Mouse (Mus musculus) NIH3T3 (cell line): Measurements from ENCODE around the gene Glipr1l2.
"Not testable (repeated sequence)": the region's sequence is repeated elsewhere in the genome, so short reads cannot be mapped to it uniquely, and the experiment has no call there.

Experiments
- DNase-seq: peaks from one replicate; pipeline ENCODE4 v3.0.0-alpha.2; 2012; ENCODE audit warnings: low read depth

The Glipr1l2 gene

DNA sequence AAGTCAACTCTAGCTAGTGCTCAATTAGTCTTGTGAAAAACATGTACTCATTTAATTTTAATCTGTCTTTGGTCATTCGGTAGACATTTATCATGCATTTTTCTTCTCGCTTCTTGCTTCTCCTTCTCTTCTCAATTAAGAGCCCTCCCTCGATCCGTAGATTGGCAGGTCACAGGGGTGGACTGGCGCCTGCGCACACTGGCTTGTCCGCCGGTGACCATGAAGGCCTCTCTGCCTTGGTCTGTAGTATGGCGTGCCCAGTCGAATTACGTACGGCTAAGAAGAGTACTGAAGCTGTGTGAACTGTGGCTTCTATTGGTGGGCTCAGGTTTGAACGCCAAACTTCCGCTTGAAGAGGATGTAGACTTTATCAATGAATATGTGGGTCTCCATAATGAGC is at the start of gene Glipr1l2:
Glipr1l2 (plus strand) TSS at position 198 of the 400 bp plus-strand sequence.
- DNase-seq = no peak

GRCm38 (mm10) chr10:112043523-112043922 is 39.6 kb upstream of the Glipr1l2 start:
- DNase-seq = not testable (repeated sequence)

GRCm38 (mm10) chr10:112044283-112044682 is 38.9 kb upstream of the Glipr1l2 start:
- not testable (repeated sequence) for DNase-seq

DNA sequence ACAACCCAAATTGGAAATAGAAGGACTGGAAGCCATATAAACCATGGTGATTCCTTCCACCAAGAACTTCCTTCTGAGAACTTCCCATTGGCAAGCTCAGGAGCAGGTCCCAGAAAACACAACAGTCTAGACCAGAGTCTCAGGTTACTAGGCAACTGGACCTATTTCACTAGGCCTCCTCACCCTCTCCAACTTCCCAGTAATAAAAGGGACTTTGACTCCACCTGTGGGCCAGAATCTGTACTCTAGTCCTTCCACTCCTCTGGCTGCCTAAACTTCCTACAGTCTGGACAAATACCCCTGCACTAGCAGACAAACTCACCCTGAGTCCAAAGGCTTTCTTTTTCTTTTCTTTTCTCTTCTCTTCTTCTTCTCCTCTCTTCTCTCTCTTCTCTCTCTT is 31.9 kb upstream of the Glipr1l2 start:
- peak; percentile 12 for DNase-seq

- DNase-seq = peak; percentile 67
Measured at GRCm38 (mm10) chr10:112051956-112052355, 31.2 kb upstream of the Glipr1l2 start.

DNA sequence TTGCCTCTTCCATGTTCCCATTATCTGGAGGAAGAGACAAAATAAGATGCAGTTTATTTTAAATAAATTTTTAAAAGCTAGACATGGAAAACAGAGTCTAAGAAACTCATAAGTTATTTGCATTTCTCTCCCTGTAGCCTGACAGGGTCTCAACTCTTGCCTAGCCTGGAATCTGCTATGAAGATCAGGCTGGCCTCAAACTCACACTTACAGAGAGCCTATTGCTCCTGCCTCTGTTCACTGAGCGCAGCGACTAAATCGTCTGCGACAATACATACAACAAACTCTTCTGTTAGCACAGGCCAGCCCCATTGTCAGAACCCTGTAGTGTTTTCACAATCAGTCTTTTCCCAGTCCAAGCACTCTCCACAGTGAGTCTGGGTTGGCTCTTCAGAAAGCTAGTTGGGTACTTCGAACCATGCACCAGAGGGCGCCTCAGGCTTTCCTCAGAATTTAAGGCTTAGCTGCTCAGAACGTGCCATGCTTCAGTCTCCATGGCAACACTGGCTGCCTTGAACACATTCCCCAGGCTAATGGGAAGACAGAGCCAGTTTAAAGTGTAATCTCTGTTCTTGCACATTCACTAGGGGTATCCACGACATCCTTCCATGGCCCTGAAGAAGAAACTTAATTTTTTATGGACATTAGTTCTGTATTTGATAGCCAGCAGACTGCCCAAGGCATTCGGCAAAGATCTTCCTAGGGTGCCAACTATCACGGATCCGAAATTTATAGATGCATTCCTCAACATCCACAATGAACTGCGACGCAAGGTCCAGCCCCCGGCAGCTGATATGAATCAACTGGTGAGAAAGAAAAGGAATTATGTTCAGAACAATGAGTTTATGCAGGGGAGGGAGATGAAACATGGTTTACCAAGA is 23.2 kb upstream of the Glipr1l2 start, which contains the start of gene Glipr1l1:
Glipr1l1 (plus strand) TSS at position 488 of the 881 bp plus-strand sequence.
- peak; percentile 83 for DNase-seq

DNA sequence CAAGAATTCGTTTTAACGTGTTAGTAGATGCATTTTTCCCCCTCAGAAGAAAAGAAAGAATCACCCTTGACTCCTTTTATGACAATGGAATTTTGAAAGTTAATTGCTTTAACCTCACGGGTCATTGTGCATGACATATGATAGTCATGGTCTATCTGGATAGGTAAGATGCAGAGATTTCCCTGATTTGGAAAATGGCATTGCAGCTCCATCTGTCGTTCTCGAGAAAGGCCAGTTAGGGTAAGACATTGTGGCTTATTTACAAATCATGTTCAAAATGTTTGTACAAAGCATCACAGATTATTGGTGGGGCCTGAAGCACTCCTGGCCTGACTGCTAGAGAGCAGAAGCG is 22.6 kb upstream of the Glipr1l2 start:
- DNase-seq = not testable (repeated sequence)

DNA sequence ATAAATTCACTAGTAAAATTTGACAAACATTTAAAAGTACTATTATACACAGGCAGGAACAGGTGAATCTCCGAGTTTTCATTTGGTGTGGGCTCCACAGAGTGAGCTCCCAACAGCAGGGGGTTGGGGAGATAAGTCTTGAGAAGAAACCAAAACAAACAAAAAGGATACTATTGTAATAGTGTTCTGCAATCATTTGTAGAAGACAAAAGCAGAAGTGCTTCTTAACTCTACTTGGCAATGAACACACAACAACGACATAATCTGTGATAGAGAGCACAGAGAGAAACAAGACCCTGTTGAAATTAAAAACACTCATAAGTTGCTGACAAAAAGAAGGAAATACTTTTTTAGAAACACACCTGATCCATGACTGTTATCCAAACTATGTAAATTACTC is 3.1 kb upstream of the Glipr1l2 start:
- no peak for DNase-seq

- peak; percentile 80 for DNase-seq
Measured at GRCm38 (mm10) chr10:112105785-112106184, 22.6 kb downstream of the Glipr1l2 start.

DNA sequence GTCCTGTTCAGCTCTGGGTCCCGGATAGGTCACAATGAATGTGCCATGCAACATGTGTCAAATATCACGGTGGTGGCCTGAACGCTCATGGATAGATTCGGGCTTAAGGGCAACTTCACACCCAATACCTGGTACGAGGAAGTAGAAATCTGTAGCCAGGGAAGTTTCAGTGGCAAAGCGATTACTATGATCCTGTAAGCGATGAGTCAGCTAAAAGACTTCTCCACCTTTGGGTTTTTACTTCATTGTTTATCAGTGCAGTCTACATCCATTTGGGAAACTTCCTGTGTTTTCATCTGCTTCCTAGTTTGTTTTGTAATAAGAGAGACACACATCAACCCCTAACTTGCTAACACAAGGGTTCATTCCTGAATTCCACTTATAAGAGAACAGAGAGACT is 27.2 kb downstream of the Glipr1l2 start:
- no peak for DNase-seq

DNA sequence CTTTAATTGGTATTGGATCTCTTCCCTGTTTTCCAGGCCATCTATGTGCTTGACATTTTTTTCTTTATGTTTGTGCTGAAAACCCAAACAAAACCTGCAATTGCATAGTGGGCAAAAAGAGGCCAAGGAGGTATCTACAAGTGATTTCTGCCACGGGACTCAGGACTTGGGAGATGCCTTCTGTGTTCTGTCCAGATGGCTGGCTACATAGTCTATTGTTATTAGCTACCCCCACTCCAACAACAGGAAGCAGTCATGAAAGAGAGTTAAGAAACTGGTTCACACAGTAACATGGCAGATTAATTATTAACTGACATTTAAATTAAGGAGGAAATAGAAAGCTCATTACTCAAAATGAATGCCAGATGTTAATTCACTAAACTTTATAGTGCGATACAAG is 41.9 kb downstream of the Glipr1l2 start:
- not testable (repeated sequence) for DNase-seq

DNA sequence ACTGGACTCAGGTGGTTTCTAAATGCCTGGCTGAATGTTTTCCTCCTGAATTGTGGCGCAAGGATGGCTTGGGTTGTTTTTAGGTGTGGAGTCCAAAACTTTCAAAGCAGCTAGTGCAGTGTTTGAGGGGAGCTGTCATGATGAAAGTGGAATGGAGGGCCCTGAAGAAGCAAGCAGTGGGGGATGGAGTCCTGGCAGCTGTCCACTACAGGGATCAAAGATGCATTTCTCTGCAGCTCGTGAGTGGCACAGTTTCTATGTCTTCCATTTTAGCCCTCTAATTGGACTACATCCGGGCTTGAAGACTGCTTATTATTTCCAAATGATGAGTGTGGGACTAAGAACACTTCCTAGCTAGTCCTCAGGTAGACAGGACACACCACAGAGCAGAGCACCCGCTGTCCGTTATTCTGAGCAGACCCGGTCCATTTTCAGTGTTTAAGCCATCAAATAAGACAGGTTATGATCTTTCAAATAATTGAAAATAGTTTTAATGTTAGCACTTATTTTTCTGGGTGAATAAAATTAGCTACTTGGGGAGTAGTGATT is 44.6 kb downstream of the Glipr1l2 start:
- not testable (repeated sequence) for DNase-seq

DNA sequence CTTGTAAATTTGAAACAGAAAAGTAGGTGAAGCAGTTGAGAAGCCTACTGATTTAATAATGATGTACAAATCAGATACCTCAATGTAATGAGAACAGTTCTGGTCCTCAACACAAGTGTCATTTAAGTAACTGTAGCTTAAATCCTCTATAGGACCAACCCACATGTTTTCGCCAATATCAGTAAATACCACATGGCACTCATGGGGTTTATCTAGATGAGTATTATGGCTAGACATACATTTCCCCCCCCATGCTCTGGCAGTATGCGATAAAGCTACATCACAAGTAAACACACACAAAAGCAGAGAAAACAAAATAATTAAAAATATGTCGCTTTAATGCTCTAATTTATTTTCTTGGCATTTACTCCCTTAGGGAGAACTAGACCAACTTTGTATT is 49.0 kb downstream of the Glipr1l2 start:
- no peak for DNase-seq

DNA sequence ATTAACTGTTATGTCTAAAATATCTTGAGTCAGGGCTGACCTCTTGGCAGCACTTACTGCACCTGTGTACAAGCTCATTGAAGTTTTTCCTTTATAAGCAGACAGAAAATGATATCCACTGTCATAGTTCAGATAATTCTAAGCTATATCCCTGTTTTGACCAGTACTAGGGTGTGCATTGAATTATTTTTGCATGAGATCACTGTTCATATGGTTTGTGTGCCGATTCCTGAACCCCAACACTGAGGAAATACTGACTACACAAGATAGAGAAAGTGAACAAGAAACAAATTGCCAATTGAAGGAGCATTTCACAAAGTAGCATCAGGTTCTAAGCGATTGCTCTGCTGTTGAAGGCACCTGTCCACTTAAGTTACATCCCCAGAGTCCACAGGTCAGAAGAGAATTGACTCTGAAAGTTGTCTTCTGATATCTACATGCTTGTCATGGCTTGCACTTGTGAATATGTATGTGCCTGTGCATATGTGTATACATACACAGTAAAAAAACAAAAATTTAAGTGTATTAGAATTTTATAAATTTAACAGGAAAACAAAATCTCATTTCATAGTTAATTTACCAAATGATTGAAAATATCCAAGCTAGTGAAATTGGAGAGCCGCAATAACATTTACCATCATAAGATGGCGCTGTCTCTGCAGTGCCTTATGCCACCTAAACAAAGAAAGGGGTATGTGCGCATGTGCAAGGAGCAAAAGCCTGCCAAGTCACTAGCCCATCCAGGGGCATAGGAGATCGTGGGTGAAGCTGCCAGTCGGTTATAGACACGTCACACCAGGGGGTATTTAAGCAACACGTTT is 55.1 kb downstream of the Glipr1l2 start:
- DNase-seq = peak; percentile 68

DNA sequence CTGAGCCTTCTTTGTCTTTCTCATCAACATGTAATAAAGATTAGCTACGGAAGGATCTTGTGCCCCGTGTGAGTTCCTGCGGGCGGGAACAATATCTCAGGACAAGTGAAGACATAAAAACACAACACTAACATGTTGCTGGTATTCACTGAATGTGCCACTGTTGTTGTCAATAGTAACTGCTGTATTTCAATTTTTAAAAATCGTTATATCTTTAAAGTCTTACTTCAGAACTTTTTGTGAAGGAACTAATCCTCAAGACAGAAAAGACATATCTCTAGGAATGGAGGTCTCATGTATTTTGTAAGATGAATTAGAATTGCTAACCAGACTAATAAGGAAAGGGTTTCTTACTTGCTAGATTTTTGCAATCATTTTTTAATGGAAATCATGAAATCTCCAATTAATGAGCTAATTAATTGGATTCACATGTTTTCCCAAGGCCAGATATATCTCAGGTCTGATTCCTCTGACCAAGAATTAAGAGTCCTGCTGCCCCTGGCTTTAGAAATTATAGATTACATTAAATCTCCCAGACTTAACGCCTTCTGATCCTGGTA is 55.8 kb downstream of the Glipr1l2 start:
- no peak for DNase-seq

GRCm38 (mm10) chr10:112139834-112140233 is 56.7 kb downstream of the Glipr1l2 start:
- no peak for DNase-seq
